Mouse (Mus musculus) frontal cortex, postnatal 10 days (tissue): ENCODE results near the gene Abhd14b.
A peak's percentile ranks its signal among the peaks of the same experiment; 100 is the strongest.

ENCODE experiments used
- DNase-seq, 2 experiments: peaks; one replicate each; pipeline ENCODE4 v3.0.0; 2022; ENCODE audit warnings: low spot score in 2 of 2, mixed read lengths in 1 of 2

Abhd14b gene

GRCm38 (mm10) chr9:106429221-106430014 lies 17.8 kb upstream of the Abhd14b start, which contains the start of gene Rpl29:
Rpl29 (plus strand) TSS chr9:106429454.
- peak; percentile 89 to 93 for DNase-seq

GRCm38 (mm10) chr9:106430015-106430264 lies 17.3 kb upstream of the Abhd14b start:
- DNase-seq = no peak

- DNase-seq = no peak
These were observed 13.9 kb upstream of the Abhd14b start for GRCm38 (mm10) chr9:106433389-106433788.

GRCm38 (mm10) chr9:106436566-106436965 lies 10.7 kb upstream of the Abhd14b start:
- DNase-seq = no peak

- no peak for DNase-seq
These were observed 4.6 kb upstream of the Abhd14b start for GRCm38 (mm10) chr9:106442680-106443079.

GRCm38 (mm10) chr9:106444836-106445235 lies 2.4 kb upstream of the Abhd14b start:
- DNase-seq = no peak

- no peak for DNase-seq
These were observed 692 bp downstream of the Abhd14b start for GRCm38 (mm10) chr9:106447951-106448350.

- DNase-seq = no peak
These were observed 1.3 kb downstream of the Abhd14b start for GRCm38 (mm10) chr9:106448498-106449031.

- no peak for DNase-seq
These were observed 2.7 kb downstream of the Abhd14b start for GRCm38 (mm10) chr9:106449947-106450346.

- no peak for DNase-seq
These were observed 3.4 kb downstream of the Abhd14b start for GRCm38 (mm10) chr9:106450661-106451060.

GRCm38 (mm10) chr9:106451298-106451697 lies 4.0 kb downstream of the Abhd14b start:
- no peak for DNase-seq

- no peak for DNase-seq
These were observed 4.6 kb downstream of the Abhd14b start for GRCm38 (mm10) chr9:106451899-106452298.

GRCm38 (mm10) chr9:106452351-106452750 lies 5.1 kb downstream of the Abhd14b start:
- DNase-seq = no peak

- DNase-seq = no peak
These were observed 5.6 kb downstream of the Abhd14b start for GRCm38 (mm10) chr9:106452821-106453220.

GRCm38 (mm10) chr9:106453271-106454070 lies 6.2 kb downstream of the Abhd14b start, which contains the start of gene Pcbp4:
Pcbp4 (plus strand) TSS chr9:106453291.
- peak in 1 of 2 experiments; percentile 66 for DNase-seq

GRCm38 (mm10) chr9:106454071-106454761 lies 7.0 kb downstream of the Abhd14b start:
- no peak for DNase-seq

- DNase-seq = no peak
These were observed 7.8 kb downstream of the Abhd14b start for GRCm38 (mm10) chr9:106454888-106455681.

- DNase-seq = no peak
These were observed 9.3 kb downstream of the Abhd14b start for GRCm38 (mm10) chr9:106456325-106457162.

- no peak for DNase-seq
These were observed 9.9 kb downstream of the Abhd14b start for GRCm38 (mm10) chr9:106457163-106457559.

GRCm38 (mm10) chr9:106457920-106458319 lies 10.7 kb downstream of the Abhd14b start:
- DNase-seq = no peak
